Mouse (Mus musculus): ENCODE data around the gene Tbcd. TPM values are rescaled to one million over a fixed set of nuclear protein-coding genes. Genes with fewer than 3 reads are reported as not detected.

The Tbcd gene
- polyA plus RNA-seq, 2 experiments, result 38.7 to 43.4 TPM

GRCm38 (mm10) chr11:121547234-121547633 is 95.5 kb downstream of the Tbcd start:
- H3K4me1 ChIP-seq (ENCODE audit: control insufficient read depth, insufficient read depth, low read length), result peaks cover 44% of the 10 kb centered on the region

GRCm38 (mm10) chr11:121547925-121548324 is 96.2 kb downstream of the Tbcd start:
- no peak for DNase-seq (ENCODE audit: low spot score)
- Histone ChIP-seq H3K9me3 (ENCODE audit: control insufficient read depth, low read length) (no peaks in the 10 kb centered on the region), H3K4me2 (replicated peaks; ENCODE audit: low read depth, low read length, severe bottlenecking) (no peak overlapping the region), H3K4me3 (replicated peaks; ENCODE audit: low read length) (no peak overlapping the region), H3K9ac (ENCODE audit: low read depth, low read length, severe bottlenecking) (no peak overlapping the region), H3K4me1 (ENCODE audit: control insufficient read depth, insufficient read depth, low read length) (peaks cover 48% of the 10 kb centered on the region), H3K27ac (replicated peaks; ENCODE audit: low read depth, low read length) (no peak overlapping the region), H3K36me3 (ENCODE audit: control insufficient read depth, insufficient read depth, low read length) (no peaks in the 10 kb centered on the region), H3K27me3 (ENCODE audit: control insufficient read depth, insufficient read depth, low read length) (no peaks in the 10 kb centered on the region)
- TF ChIP-seq POLR2A (IDR thresholded peaks at IDR 0.05; ENCODE audit: borderline replicate concordance, extremely low read depth, insufficient read depth, insufficient read length), result no peak
- WGBS, result 89% methylated on average over 4 of the region's 4 CpGs
- no peak for ATAC-seq (ENCODE audit: low FRiP score, low read depth)

More at GRCm38 (mm10) chr11:121547234-121547633, 95.5 kb downstream of the Tbcd start:
- Histone ChIP-seq H3K9ac (ENCODE audit: low read depth, low read length, severe bottlenecking) (no peak overlapping the region), H3K9me3 (ENCODE audit: control insufficient read depth, low read length) (no peaks in the 10 kb centered on the region), H3K36me3 (ENCODE audit: control insufficient read depth, insufficient read depth, low read length) (peaks cover 3% of the 10 kb centered on the region), H3K4me3 (replicated peaks; ENCODE audit: low read length) (no peak overlapping the region), H3K4me2 (replicated peaks; ENCODE audit: low read depth, low read length, severe bottlenecking) (no peak overlapping the region), H3K27ac (replicated peaks; ENCODE audit: low read depth, low read length) (no peak overlapping the region), H3K27me3 (ENCODE audit: control insufficient read depth, insufficient read depth, low read length) (no peaks in the 10 kb centered on the region)
- no peak for ATAC-seq (ENCODE audit: low FRiP score, low read depth)
- 82% methylated on average over 5 of the region's 5 CpGs for WGBS
- TF ChIP-seq POLR2A (IDR thresholded peaks at IDR 0.05; ENCODE audit: borderline replicate concordance, extremely low read depth, insufficient read depth, insufficient read length), result no peak
- DNase-seq (ENCODE audit: low spot score), result no peak

- H3K9ac ChIP-seq (ENCODE audit: low read depth, low read length, severe bottlenecking), result no peak overlapping the region
- H3K4me1 ChIP-seq (ENCODE audit: control insufficient read depth, insufficient read depth, low read length), result peaks cover 54% of the 10 kb centered on the region
- DNase-seq (ENCODE audit: low spot score) (peak; percentile 70), ATAC-seq (ENCODE audit: low FRiP score, low read depth) (0 out of 2 replicates have a peak, but pooled peaks have one; percentile 20)
- H3K4me3 ChIP-seq (replicated peaks; ENCODE audit: low read length), result no peak overlapping the region
- H3K4me2 ChIP-seq (replicated peaks; ENCODE audit: low read depth, low read length, severe bottlenecking), result peak overlapping the region; percentile 4; the same call in 1 of the 2 replicates
- TF ChIP-seq POLR2A (IDR thresholded peaks at IDR 0.05; ENCODE audit: borderline replicate concordance, extremely low read depth, insufficient read depth, insufficient read length), result no peak
- H3K27ac ChIP-seq (replicated peaks; ENCODE audit: low read depth, low read length), result peak overlapping the region; percentile 52; the same call in 1 of the 2 replicates
- 66% methylated on average over 12 of the region's 12 CpGs for WGBS
- H3K36me3 ChIP-seq (ENCODE audit: control insufficient read depth, insufficient read depth, low read length), result no peaks in the 10 kb centered on the region
- no peaks in the 10 kb centered on the region for H3K27me3 ChIP-seq (ENCODE audit: control insufficient read depth, insufficient read depth, low read length)
- no peaks in the 10 kb centered on the region for H3K9me3 ChIP-seq (ENCODE audit: control insufficient read depth, low read length)
Observed at GRCm38 (mm10) chr11:121548996-121549842, 97.5 kb downstream of the Tbcd start.

GRCm38 (mm10) chr11:121549843-121550647 is 98.3 kb downstream of the Tbcd start:
- Histone ChIP-seq H3K27ac (replicated peaks; ENCODE audit: low read depth, low read length) (peak overlapping the region; percentile 52), H3K9me3 (ENCODE audit: control insufficient read depth, low read length) (no peaks in the 10 kb centered on the region), H3K27me3 (ENCODE audit: control insufficient read depth, insufficient read depth, low read length) (no peaks in the 10 kb centered on the region), H3K4me2 (replicated peaks; ENCODE audit: low read depth, low read length, severe bottlenecking) (peak overlapping the region; percentile 4; the same call in 1 of the 2 replicates), H3K9ac (ENCODE audit: low read depth, low read length, severe bottlenecking) (no peak overlapping the region), H3K36me3 (ENCODE audit: control insufficient read depth, insufficient read depth, low read length) (no peaks in the 10 kb centered on the region), H3K4me1 (ENCODE audit: control insufficient read depth, insufficient read depth, low read length) (peaks cover 49% of the 10 kb centered on the region), H3K4me3 (replicated peaks; ENCODE audit: low read length) (no peak overlapping the region)
- peak; percentile 63 for DNase-seq (ENCODE audit: low spot score)
- ATAC-seq (ENCODE audit: low FRiP score, low read depth), result peak; percentile 44
- 32% methylated on average over 17 of the region's 17 CpGs for WGBS
- TF ChIP-seq POLR2A (IDR thresholded peaks at IDR 0.05; ENCODE audit: borderline replicate concordance, extremely low read depth, insufficient read depth, insufficient read length), result no peak

GRCm38 (mm10) chr11:121551206-121551799 is 99.6 kb downstream of the Tbcd start:
- Histone ChIP-seq H3K4me2 (replicated peaks; ENCODE audit: low read depth, low read length, severe bottlenecking) (no peak overlapping the region), H3K36me3 (ENCODE audit: control insufficient read depth, insufficient read depth, low read length) (no peaks in the 10 kb centered on the region), H3K9me3 (ENCODE audit: control insufficient read depth, low read length) (no peaks in the 10 kb centered on the region), H3K27ac (replicated peaks; ENCODE audit: low read depth, low read length) (no peak overlapping the region), H3K9ac (ENCODE audit: low read depth, low read length, severe bottlenecking) (no peak overlapping the region), H3K4me3 (replicated peaks; ENCODE audit: low read length) (no peak overlapping the region), H3K27me3 (ENCODE audit: control insufficient read depth, insufficient read depth, low read length) (no peaks in the 10 kb centered on the region), H3K4me1 (ENCODE audit: control insufficient read depth, insufficient read depth, low read length) (peaks cover 42% of the 10 kb centered on the region)
- ATAC-seq (ENCODE audit: low FRiP score, low read depth), result no peak
- DNase-seq (ENCODE audit: low spot score), result no peak
- TF ChIP-seq POLR2A (IDR thresholded peaks at IDR 0.05; ENCODE audit: borderline replicate concordance, extremely low read depth, insufficient read depth, insufficient read length), result no peak
- 82% methylated on average over 5 of the region's 5 CpGs for WGBS
